Mouse (Mus musculus): ENCODE data around the gene Galns. TPM values are rescaled to one million over a fixed set of nuclear protein-coding genes. Genes with fewer than 3 reads are reported as not detected.

Gene Galns
- 1 to 10 TPM; 8.1 to 8.3 TPM for total RNA-seq (2021)
- long read RNA-seq, experiment 1, transcript Galns-201 (14 exons, 2,557 nt), result major isoform, 5 of 10 reads
- long read RNA-seq, experiment 1, partial matches to known transcripts, result 1 of 10 reads
- long read RNA-seq, experiment 1, other reads (novel, unspliced or antisense), result 4 of 10 reads
- long read RNA-seq, experiment 2, transcript Galns-201 (14 exons, 2,557 nt), result major isoform, 5 of 6 reads
- long read RNA-seq, experiment 2, partial matches to known transcripts, result 0 of 6 reads
- long read RNA-seq, experiment 2, other reads (novel, unspliced or antisense), result 1 of 6 reads

DNA sequence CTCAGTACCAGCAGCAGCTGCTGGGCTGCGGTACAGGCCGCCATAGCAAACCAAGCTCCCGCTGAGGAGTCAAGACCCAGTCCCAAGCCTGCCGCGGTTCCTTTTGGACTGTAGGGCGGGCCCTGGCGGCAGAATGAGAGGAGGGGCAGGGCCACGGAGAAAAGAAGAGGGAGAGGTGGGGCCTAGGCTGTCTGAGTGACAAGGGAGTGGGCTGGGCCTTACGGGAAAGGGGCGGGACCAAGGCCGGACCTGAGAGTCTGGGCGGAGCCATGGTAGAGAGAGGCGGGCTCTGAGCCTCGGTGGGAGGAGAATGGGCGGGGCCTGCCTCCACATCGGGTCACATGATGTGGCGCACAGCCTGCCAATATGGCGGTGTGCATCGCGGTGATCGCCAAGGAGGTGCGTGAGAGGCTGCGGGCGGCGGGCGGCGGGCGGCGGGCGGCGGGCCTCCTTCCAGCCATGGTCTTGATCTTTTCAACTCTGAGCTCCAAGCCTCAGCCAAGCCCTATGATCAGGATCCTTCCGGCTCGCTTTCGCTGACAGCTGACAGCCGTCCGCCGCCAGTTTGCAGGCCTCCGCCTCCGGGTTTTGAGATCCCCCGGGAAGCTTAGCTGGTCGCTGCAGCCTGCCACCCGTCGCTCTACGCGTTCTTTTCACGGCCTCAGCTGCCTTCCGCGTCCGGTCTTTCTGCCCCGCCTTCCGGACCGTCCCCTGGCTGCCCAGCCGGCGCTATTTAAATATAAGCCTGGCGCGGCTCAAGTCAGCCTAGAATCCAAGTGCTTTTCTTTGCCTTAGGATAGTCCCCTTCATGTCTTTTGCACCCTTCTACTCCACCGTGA is at the start of gene Galns, which contains the start of gene Trappc2l:
Galns (minus strand) TSS at position 169 of the 839 bp plus-strand sequence.
Trappc2l (plus strand) TSS at position 346 of the 839 bp plus-strand sequence.
- peak within 1 kb of the TSS; percentile 92 for H3K27ac ChIP-seq
- peak; percentile 49 for TF ChIP-seq CTCF (IDR thresholded peaks at IDR 0.05)
- peak; percentile 91 to 92 for DNase-seq (ENCODE audit: extremely low spot score in 1 of 2, low spot score in 2 of 2)
- H3K4me3 ChIP-seq, result peak within 1 kb of the TSS; percentile 72
- intact Hi-C loops (cut with DNase I), result loop anchor here (2.0 to 5.0 kb wide), 3 partner anchors 35 to 111 kb away; partner anchors contain the start of genes Aprt and Cdt1

DNA sequence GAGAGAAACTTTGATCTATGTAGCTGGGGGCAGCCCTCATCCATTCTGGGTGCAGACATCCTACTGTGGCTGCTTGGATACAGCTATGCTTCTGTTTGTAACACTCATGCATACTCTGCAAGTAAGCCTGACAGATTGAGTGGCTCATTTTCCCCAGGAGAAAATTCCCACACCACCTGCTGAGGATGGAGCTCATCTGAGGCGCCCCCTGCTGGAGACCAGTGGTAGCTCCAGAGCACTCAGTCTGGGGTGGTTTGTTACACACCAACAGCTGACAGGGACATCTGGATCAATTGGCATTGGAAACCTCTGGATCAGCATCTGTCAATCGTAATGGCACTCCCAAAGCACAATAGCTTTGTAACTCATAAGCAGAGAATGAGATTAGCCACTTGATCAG is 48.8 kb upstream of the Galns start:
- Histone ChIP-seq H3K4me3 (no peak overlapping the region), H3K27ac (no peak overlapping the region)
- intact Hi-C loops (cut with DNase I), result no loop called here
- peak; percentile 64 for TF ChIP-seq CTCF (IDR thresholded peaks at IDR 0.05)
- no peak for DNase-seq (ENCODE audit: extremely low spot score in 1 of 2, low spot score in 2 of 2)

DNA sequence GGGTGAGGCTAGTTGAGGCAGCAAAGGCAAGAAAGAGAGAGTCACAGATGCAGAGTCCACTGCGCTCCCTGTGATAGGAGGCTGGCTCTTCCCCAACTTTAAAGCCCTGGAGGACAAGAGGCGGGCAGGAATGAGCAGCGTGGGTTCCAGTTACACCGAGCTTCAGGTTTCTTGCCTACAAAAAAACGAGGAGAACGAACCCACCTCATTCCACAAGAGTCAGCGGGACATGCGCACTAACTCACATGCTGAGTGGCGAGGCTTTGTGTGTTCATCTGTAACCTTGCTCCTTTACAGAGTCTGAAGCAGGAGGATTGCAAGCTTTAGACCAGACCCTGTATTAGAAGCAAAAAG is 47.5 kb upstream of the Galns start:
- intact Hi-C loops (cut with DNase I), result no loop called here
- H3K4me3 ChIP-seq, result no peak overlapping the region
- DNase-seq (ENCODE audit: extremely low spot score in 1 of 2, low spot score in 2 of 2), result no peak
- TF ChIP-seq CTCF (IDR thresholded peaks at IDR 0.05), result no peak
- H3K27ac ChIP-seq, result no peak overlapping the region

DNA sequence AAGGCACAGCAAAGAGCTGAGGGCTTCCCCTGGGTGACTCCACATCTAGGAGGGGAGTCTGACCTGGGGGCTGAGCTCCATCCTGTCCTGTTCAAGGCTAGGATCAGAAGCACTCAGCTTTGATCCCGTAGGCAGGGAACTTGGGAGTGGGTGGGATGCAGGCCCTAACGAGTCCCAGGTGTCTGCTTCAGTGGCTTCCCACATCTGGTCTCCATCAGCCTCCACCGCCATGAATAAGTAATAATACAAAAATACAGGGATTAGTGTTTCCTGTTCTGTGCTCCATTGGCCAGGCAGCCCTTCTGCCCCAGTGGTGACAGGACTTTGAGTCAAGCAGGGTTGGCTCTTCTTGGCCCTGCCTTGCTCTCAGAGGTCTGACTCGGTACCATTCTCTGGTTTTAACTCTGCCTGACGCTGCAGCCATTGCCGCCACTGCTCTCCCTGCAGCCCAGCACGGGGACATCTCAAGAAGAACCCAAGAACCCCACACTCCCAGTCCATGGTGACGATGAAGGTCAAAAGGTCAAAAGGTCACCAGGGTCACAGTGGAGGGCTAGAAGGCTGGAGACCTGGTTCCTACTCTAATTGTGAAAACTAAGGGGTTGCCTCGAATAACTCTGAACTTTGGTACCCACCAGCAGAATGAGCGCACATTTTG is 47.0 kb upstream of the Galns start:
- TF ChIP-seq CTCF (IDR thresholded peaks at IDR 0.05), result no peak
- H3K27ac ChIP-seq, result no peak overlapping the region
- intact Hi-C loops (cut with DNase I), result no loop called here
- DNase-seq (ENCODE audit: extremely low spot score in 1 of 2, low spot score in 2 of 2), result no peak
- H3K4me3 ChIP-seq, result no peak overlapping the region

DNA sequence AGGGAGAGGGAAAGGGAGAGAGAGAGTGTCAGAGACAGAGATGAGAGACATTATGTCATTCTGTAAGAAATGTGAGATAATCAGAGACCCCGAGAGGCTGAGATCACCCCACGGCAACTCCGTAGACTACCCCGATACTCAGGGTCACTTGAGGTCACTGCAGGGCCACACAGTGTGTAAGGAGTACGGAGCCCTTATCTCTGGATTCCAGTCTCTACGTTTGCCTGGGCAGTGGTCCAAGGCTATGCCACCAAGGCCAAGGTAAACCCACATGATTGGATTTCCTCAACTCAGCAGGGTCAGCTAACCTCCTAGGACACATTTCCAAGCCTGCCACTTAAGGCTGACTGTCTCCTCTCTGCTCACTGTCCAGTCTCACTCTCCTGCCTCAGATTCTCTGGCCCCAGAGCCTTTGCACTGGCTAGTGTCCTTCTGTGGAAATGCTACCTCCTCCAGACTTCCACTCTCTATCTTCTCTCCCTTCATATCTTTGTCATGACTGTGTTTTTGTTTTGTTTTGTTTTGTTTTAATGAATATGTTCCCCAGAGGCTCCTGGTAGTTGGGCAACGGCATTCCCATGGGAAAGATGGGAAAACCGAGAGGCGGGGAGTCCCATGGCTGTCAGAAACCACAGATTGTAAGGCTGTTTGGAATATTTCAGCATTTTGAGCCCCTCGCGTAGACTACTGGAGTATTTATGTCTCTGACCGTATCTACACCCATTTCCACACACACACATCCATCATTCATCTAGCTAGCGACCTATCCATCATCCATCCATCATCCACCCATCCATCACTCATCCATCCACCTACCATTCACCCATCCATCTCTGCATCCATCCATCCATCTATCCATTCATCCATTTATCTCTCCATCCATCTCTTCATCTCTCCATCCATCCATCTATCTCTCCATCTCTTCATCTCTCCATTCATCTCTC is 45.1 kb upstream of the Galns start:
- intact Hi-C loops (cut with DNase I), result no loop called here
- Histone ChIP-seq H3K27ac (no peak overlapping the region), H3K4me3 (no peak overlapping the region)
- TF ChIP-seq CTCF (IDR thresholded peaks at IDR 0.05), result no peak
- DNase-seq (ENCODE audit: extremely low spot score in 1 of 2, low spot score in 2 of 2), result no peak

- intact Hi-C loops (cut with DNase I), result no loop called here
- DNase-seq (ENCODE audit: extremely low spot score in 1 of 2, low spot score in 2 of 2), result no peak
- Histone ChIP-seq H3K27ac (no peak overlapping the region), H3K4me3 (no peak overlapping the region)
- TF ChIP-seq CTCF (IDR thresholded peaks at IDR 0.05), result no peak
Measured at GRCm38 (mm10) chr8:122654768-122655167, 43.5 kb upstream of the Galns start.

- intact Hi-C loops (cut with DNase I), result no loop called here
- Histone ChIP-seq H3K27ac (no peak overlapping the region), H3K4me3 (no peak overlapping the region)
- TF ChIP-seq CTCF (IDR thresholded peaks at IDR 0.05), result no peak
- DNase-seq (ENCODE audit: extremely low spot score in 1 of 2, low spot score in 2 of 2), result no peak
Measured at GRCm38 (mm10) chr8:122652643-122653042, 41.4 kb upstream of the Galns start.

- intact Hi-C loops (cut with DNase I), result no loop called here
- DNase-seq (ENCODE audit: extremely low spot score in 1 of 2, low spot score in 2 of 2), result no peak
- Histone ChIP-seq H3K27ac (no peak overlapping the region), H3K4me3 (no peak overlapping the region)
- no peak for TF ChIP-seq CTCF (IDR thresholded peaks at IDR 0.05)
Measured at GRCm38 (mm10) chr8:122651326-122651921, 40.2 kb upstream of the Galns start.

DNA sequence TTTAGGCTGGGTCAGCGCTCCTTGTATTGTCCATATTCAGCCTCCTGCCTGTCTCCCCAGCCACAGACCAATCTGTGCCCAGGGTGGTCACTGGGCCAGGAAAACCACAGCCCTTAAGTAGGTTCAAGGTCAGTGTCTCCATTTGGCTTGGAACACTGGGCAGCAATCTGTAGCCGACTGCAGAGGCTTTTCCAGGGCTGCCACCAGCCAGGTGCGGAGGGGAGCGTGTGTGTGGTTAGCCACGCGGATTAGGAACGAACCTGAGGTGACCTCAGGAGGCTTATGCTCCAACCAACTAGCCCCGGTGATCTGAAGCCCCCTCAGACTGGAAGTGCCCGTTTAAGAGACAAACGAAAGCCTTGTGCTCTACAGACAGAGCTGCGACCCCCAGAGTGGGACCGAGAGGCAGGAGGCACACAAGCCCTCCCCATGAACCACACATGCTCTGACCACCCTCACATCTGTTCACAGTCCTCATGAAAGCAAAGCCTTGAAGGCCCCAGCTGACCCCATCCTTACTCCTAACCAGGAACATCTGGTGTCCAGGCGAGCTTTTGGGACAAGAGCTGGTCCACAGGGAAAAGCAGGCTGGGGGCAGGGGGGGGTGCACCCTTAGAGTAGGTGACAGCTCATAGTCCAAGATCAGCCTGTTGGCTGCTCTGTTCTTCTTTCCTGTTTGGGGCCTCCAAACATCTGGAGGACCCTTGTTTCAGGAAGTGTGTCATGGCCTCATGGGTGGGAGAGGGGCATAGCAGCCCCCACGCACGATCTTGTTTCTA is 37.1 kb upstream of the Galns start:
- intact Hi-C loops (cut with DNase I), result no loop called here
- TF ChIP-seq CTCF (IDR thresholded peaks at IDR 0.05), result no peak
- Histone ChIP-seq H3K4me3 (no peak overlapping the region), H3K27ac (no peak overlapping the region)
- DNase-seq (ENCODE audit: extremely low spot score in 1 of 2, low spot score in 2 of 2), result no peak

- H3K27ac ChIP-seq, result no peak overlapping the region
- H3K4me3 ChIP-seq, result no peak overlapping the region
- intact Hi-C loops (cut with DNase I), result no loop called here
- TF ChIP-seq CTCF (IDR thresholded peaks at IDR 0.05), result no peak
- DNase-seq (ENCODE audit: extremely low spot score in 1 of 2, low spot score in 2 of 2), result no peak
Measured at GRCm38 (mm10) chr8:122646337-122646736, 35.1 kb upstream of the Galns start.
